Mouse (Mus musculus): Measurements from ENCODE around the gene Wdr45b.
"Not testable (repeated sequence)": the region's sequence is repeated elsewhere in the genome, so short reads cannot be mapped to it uniquely, and the experiment has no call there.

Gene Wdr45b

GRCm38 (mm10) chr11:121354091-121354707 is at the start of gene Wdr45b:
TSS of gene Wdr45b (minus strand) at chr11:121354445.
- DNase-seq: peak; percentile 96 to 97

GRCm38 (mm10) chr11:121392405-121392804 is 38.2 kb upstream of the Wdr45b start:
- DNase-seq: no peak

DNA sequence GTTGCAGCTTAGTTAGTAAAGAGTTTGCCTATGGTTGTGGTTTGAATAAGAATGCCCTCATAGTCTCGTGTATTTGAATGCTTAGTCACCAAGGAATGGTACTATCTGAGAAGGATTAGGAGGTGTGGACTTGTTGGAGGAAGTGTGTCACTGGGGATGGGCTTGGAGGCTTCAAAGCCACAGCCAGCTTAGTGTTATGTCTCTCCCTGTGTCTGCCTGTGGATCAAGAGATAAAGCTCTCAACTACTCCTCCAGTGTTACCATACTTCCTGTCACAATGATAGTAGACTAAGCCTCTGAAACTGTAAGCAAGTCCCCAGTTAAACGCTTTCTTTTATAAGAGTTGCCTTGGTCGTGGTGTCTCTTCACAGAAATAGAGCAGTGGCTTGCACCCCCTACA is 36.5 kb upstream of the Wdr45b start:
- DNase-seq: no peak

- DNase-seq: no peak
Measured at GRCm38 (mm10) chr11:121388554-121388945, 34.3 kb upstream of the Wdr45b start.

DNA sequence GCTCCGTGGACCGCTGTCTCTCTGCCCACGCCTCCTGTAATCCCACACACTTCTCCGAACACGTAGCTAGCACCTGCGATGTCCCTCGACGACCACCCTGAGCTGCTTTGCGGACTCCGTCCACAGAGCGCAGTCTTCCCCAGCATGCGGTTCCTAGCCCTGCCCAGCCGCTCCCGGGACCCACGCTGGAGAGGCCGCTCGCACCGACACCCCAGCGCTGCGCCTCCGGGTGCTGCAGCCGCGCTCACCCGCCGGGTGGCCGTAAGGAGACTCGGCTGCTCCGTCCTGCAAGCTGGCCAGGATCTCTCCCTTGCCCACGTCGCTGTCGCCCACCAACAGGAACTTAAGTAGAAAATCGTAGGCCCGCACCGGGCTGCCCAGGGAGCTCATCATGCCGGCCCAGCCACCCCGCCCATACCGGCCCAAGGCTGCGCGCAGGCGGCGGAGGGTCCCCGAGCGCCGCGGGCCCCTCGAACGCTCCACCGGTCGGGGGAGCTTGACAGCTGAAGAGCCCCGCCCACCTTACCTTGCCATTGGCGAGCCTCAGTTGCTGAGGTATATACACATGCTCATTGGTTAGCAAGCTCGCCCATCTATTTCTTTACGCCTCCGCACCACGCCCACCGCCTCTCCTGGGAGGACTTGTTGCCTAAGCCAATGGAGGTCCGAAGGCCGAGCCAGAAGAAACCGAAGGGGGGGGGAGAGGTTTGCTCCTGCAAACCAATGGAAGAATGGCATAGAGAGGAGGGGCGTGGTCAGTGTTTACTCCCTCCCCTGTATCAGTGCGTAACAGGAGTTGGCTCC is 33.7 kb upstream of the Wdr45b start, which contains the start of gene Rab40b:
Rab40b (minus strand) TSS at position 502 of the 804 bp plus-strand sequence.
- DNase-seq: peak; percentile 37 to 70

- DNase-seq: no peak
Measured at GRCm38 (mm10) chr11:121380294-121380693, 26.0 kb upstream of the Wdr45b start.

DNA sequence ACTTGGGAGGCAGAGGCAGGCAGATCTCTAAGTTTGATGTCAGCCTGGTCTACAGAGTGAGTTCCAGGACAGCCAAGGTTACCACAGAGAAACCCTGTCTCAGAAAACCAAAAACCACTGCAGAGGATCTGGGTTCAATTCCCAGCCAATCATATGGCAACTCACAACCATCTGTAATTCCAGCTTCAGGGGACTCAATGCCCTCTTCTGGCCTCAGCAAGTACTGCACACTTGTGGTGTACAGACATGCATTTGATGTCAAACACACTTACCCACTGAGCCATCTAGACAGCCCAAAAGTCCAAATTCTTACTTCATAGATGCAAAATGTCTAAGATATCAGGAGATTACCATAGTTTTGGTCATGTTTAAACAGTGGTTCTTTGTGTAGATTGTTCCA is 24.4 kb upstream of the Wdr45b start:
- DNase-seq: no peak

GRCm38 (mm10) chr11:121373305-121373704 is 19.1 kb upstream of the Wdr45b start:
- DNase-seq: no peak

DNA sequence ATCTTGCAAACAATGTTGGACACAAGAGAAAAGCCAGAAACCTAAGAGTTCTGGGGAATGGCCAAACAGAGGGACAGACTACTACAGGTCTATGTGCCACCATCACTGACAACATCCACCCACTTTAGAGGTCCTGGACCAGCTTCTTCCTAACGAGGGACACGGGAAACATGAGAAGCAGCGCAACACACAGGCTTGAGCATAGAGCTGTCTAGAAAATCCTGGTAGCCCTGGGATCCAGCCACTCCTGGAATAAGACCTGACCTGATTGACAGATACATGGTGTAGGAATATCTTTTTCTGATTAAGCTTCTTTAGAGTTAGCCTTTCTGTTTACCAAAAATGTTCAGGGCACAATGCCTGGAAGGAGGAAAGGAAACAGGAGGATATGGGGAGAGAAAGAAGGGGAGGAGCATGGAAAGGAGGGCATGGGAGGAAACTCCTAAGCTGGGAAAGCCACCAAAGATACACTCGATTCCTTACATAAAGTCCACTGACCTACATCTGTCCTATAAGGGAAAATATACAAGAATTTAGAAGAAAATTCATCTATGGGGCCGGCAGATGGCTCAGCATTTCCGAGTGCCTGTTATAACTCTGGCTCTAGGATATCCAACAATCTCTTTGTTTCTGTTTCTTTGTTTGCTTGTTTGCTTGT is 16.2 kb upstream of the Wdr45b start:
- DNase-seq: no peak

DNA sequence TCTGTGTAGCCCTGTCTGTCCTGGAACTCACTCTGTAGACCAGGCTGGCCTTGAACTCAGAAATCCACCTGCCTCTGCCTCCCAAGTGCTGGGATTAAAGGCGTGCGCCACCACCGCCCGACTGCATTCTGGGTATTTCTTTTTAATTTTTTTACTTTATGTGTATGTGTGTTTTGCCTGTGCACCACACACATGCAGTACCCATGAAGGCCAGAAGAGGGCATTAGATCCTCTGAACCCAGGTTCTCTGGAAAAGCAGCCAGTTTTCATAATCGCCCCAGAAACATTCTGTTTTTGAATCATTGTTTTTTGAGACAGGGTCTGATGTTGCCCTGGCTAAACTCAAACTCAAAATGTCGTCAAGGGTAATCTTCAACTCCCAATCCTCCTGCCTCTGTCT is 15.4 kb upstream of the Wdr45b start:
- peak; percentile 35 to 44 for DNase-seq

GRCm38 (mm10) chr11:121368731-121369130 is 14.5 kb upstream of the Wdr45b start:
- DNase-seq: no peak

DNA sequence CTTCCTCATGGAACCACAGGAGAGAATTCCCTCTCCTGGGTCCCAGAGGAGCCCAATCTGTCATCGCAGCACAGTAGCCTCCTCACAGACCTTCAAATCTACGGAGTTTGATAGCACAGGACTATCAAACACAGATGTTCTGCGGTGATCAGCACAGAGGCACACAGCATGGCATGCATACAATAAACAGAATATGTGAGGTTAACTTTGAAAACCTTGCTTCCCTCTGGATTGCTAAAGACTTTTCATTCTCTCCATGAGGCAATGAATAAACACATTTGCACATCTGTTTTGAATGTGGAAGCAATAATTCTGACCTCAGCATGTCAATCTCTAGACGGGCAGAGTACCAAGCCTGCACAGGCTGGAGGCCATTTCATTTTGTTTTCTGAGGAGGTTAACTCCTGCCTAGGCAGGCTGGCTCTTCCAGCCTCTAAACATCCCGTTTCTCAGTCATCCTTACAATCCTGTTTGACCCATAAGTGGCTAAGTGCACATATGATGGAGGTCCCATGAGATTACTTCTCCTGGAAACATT is 13.0 kb upstream of the Wdr45b start:
- DNase-seq: no peak

GRCm38 (mm10) chr11:121362212-121362611 is 8.0 kb upstream of the Wdr45b start:
- DNase-seq: peak; percentile 21 to 24

DNA sequence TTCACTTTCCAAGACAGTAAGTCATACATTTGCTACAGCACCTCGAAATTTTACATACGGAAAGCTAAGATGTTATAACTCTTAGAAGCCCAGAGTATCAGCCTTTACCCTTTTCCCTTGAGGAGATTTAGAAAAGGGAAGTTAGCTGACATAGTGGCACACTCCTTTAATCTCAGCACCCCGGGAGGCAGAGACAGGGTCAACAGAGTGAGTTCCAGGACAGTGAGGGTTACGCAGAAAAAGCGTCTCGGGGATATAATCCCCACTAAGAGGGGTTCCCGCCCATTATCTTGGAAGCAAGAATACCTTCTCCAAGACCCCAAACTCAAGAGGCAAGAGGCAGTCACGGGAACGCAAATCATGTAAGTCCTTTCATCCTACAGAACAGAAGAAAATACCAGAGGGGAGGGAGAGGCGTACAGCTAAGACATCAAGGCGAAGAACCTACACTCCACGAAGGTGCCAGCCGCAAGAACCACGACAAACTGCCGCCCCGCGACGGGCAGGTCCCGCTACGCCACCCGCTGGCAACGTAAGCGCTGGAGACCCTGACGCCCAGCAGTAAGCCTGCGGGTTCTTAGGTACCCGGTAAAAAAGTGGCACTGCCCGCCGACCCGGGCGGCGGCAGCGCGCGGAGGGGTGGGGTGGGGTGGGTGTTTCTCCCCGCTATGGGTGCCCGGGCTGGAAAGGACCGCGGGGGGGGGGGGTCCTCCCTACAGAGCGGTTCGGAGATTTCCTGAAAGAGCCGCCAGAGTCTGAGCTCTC is 737 bp downstream of the Wdr45b start:
- DNase-seq: peak; percentile 35 to 61

DNA sequence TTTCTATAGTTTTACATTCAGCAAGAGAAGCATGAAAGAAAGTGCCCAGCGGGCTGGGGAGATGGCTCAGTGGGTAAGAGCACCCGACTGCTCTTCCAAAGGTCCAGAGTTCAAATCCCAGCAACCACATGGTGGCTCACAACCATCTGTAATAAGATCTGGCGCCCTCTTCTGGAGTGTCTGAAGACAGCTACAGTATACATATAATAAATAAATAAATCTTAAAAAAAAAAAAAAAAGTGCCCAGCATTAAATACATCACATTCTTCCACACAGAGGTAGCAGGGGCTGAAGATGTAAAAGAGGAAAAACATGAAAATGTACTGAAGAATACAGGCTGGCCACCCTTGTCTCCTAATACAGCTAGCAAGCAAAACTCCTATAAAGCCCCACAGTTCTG is 5.5 kb downstream of the Wdr45b start:
- not testable (repeated sequence) for DNase-seq

- no peak for DNase-seq
Measured at GRCm38 (mm10) chr11:121348166-121348565, 6.1 kb downstream of the Wdr45b start.

GRCm38 (mm10) chr11:121347036-121347435 is 7.2 kb downstream of the Wdr45b start:
- no peak for DNase-seq

- not testable (repeated sequence) for DNase-seq
Measured at GRCm38 (mm10) chr11:121342423-121342822, 11.8 kb downstream of the Wdr45b start.

- no peak for DNase-seq
Measured at GRCm38 (mm10) chr11:121340287-121340686, 14.0 kb downstream of the Wdr45b start.

DNA sequence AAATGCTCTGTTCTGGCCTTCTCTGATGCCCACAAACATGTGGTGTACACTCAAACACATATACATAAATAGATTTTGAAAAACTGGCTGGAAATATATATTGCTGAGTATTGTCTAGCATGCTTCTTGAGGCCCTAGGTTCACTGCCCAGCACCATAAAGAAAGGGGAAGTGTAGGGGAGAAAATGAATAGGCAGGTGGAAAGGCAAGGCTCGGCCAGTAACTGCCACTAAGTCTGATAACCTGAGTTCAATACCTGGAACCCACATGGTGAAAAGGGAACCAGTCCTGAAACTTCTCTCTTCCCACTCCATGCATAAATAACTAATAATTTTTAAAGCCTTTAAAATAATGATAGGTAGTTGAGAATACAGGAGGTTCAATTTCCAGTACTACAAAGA is 14.6 kb downstream of the Wdr45b start:
- DNase-seq: no peak

DNA sequence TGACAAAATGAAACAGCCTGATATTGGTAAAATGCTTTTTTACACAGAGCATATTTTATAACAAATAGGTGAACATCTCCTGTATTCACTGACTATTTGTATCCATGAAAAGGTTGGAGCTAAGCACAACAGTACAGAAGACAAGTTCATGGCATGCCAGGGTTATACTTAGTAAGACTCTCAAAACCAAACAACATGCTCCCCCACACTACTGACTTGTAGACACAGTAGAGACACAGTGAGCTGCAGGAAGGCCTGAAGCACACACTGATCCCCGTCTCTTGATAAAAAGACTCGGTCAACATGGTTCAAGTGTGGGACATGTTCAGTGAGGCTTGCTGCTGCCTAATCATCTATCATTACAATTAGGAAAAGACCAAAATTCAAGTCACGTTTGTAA is 22.6 kb downstream of the Wdr45b start:
- no peak for DNase-seq

DNA sequence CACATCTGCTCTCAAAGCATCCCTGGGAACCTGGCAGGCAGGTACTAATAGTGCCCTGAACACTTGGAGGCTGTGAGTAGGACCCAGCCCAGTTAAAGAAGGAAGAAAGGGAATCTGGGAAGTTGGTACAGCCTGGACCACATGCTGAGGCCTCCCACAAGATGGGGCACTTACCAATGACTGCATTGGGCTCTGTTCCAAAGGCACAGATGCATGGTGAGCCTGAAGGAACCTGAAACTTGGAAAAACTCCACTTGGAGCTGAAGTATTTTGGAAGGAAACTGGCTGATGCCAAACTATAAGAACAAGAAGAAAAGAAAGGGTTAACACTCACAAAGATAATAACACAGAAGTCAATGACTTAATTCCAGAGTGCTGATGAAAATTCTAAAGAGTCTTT is 25.6 kb downstream of the Wdr45b start:
- DNase-seq: no peak

GRCm38 (mm10) chr11:121328206-121328605 is 26.0 kb downstream of the Wdr45b start:
- no peak for DNase-seq
